In genomic region chr6:53575836-53576235, GRCm38 (mm10) we compare ENCODE assay signal across 17 mouse cellular contexts.
"Had no signal": no experiment of that assay in that cellular context is flagged by ENCODE, and none has a peak within 500 bp of the region (broad histone marks: within the 10 kb centered on the region; RNA-seq: fewer than 3 reads in every experiment).

No protein-coding gene starts in this region.

- H3K4me3 ChIP-seq: lung, embryonic 15.5 days; megakaryocyte, embryonic 14.5 days; midbrain, embryonic 12.5 days; neural tube, embryonic 12.5 days; stomach, embryonic 15.5 days had no signal

- H3K36me3 ChIP-seq: lung, embryonic 15.5 days; midbrain, embryonic 12.5 days; neural tube, embryonic 12.5 days; stomach, embryonic 15.5 days had no signal

- H3K27me3 ChIP-seq: lung, embryonic 15.5 days; midbrain, embryonic 12.5 days; neural tube, embryonic 12.5 days; stomach, embryonic 15.5 days had no signal

- H3K4me2 ChIP-seq: neural tube, embryonic 12.5 days; stomach, embryonic 15.5 days had no signal

- H3K27ac ChIP-seq: lung, embryonic 15.5 days; macrophage; midbrain, embryonic 12.5 days; neural tube, embryonic 12.5 days; stomach, embryonic 15.5 days; stomach, postnatal 0 days had no signal

- ATAC-seq: lung, postnatal 0 days; midbrain, embryonic 16.5 days had no signal

- DNase-seq: lung, adult 2 months; lung, postnatal 14 days; lung, postnatal 36 days; midbrain, embryonic 14.5 days; right cerebral cortex, postnatal 14 days; thymus, adult 2 months; thymus, postnatal 25 days; thymus, postnatal 4 days had no signal

- H3K9ac ChIP-seq: lung, embryonic 15.5 days; midbrain, embryonic 12.5 days; neural tube, embryonic 12.5 days; stomach, embryonic 15.5 days had no signal

- H3K9me3 ChIP-seq: lung, embryonic 15.5 days; megakaryocyte, embryonic 14.5 days; midbrain, embryonic 12.5 days; neural tube, embryonic 12.5 days; stomach, embryonic 15.5 days had no signal
